Mouse (Mus musculus): Measurements from ENCODE around the gene Mapk10.

The Mapk10 gene

DNA sequence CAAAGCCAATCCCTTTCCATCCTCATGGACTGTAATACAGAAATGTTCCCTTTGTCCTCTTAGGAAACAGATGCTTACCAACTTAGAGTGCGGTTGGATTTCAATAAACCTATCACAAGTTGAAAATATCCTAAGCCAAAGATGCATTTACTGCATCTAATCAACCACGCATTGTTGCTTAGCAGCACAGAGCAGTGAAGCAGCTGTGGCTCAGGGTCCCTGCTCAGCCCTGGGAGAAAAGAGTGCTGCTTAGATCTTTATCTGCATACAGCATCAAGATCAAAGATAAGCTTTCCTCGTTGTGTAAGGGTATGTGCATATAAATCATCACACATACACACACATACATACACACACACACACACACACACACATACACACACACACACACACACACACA, 190.2 kb downstream of the Mapk10 start:
- Histone ChIP-seq H3K9me3 (ENCODE audit: low read length) (no peaks in the 10 kb centered on the region), H3K4me3 (replicated peaks; ENCODE audit: low read length) (no peak overlapping the region), H3K27me3 (ENCODE audit: insufficient read depth, low read length) (no peaks in the 10 kb centered on the region), H3K4me1 (replicated peaks; ENCODE audit: low read depth, low read length) (no peaks in the 10 kb centered on the region), H3K36me3 (ENCODE audit: insufficient read depth, low read length) (no peaks in the 10 kb centered on the region)
- TF ChIP-seq POU5F1 (IDR thresholded peaks at IDR 0.05; ENCODE audit: borderline replicate concordance, low read length) (no peak), CTCF (conservative IDR thresholded peaks at IDR 0.05; ENCODE audit: low read length) (no peak), NANOG (IDR thresholded peaks at IDR 0.05; ENCODE audit: borderline replicate concordance, low read length) (no peak)

DNA sequence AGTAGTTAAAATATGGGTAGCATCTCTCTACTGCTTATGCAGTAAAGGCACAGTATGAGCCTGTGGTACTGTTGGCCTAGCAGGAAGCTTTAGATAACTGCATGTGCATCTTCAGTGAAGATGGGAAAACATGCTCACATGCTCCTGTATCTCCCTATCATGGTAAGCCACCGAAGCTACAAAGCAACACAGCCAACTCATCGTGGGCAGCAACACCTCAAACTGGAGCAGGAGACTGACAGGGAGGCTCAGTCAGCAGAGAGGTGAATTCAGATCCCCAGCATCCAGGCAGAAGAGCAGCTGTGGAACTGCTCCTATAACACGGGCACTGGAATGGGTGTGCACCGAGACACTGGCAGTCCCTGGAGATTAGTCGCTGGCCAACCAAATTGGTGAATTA, 191.0 kb downstream of the Mapk10 start:
- no peaks in the 10 kb centered on the region for H3K4me1 ChIP-seq (replicated peaks; ENCODE audit: low read depth, low read length)
- H3K27me3 ChIP-seq (ENCODE audit: insufficient read depth, low read length) = no peaks in the 10 kb centered on the region
- no peaks in the 10 kb centered on the region for H3K9me3 ChIP-seq (ENCODE audit: low read length)
- no peak overlapping the region for H3K4me3 ChIP-seq (replicated peaks; ENCODE audit: low read length)
- TF ChIP-seq CTCF (conservative IDR thresholded peaks at IDR 0.05; ENCODE audit: low read length) = no peak
- no peak for TF ChIP-seq NANOG (IDR thresholded peaks at IDR 0.05; ENCODE audit: borderline replicate concordance, low read length)
- TF ChIP-seq POU5F1 (IDR thresholded peaks at IDR 0.05; ENCODE audit: borderline replicate concordance, low read length) = no peak
- no peaks in the 10 kb centered on the region for H3K36me3 ChIP-seq (ENCODE audit: insufficient read depth, low read length)

DNA sequence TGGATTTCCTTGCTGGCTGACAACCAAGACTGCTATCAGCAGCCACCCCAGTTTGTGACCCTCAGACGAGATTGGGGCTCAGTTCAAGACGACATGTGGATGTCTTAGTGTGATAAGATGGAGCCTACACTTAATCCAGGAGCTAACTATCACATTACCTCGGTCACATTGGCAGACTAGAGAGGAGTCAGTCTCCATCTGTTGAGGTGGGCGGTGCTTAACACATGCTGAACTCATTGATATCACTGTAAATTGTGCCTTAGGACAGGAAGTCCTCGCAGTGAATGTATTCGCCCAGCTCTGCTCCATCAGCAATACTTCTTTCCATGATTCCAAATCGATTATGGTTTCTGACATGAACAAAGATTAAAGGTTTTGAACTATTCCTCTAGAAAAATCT, 193.5 kb downstream of the Mapk10 start:
- Histone ChIP-seq H3K4me3 (replicated peaks; ENCODE audit: low read length) (no peak overlapping the region), H3K27me3 (ENCODE audit: insufficient read depth, low read length) (no peaks in the 10 kb centered on the region), H3K9me3 (ENCODE audit: low read length) (no peaks in the 10 kb centered on the region), H3K36me3 (ENCODE audit: insufficient read depth, low read length) (no peaks in the 10 kb centered on the region), H3K4me1 (replicated peaks; ENCODE audit: low read depth, low read length) (no peaks in the 10 kb centered on the region)
- TF ChIP-seq NANOG (IDR thresholded peaks at IDR 0.05; ENCODE audit: borderline replicate concordance, low read length) (no peak), CTCF (conservative IDR thresholded peaks at IDR 0.05; ENCODE audit: low read length) (no peak), POU5F1 (IDR thresholded peaks at IDR 0.05; ENCODE audit: borderline replicate concordance, low read length) (no peak)

DNA sequence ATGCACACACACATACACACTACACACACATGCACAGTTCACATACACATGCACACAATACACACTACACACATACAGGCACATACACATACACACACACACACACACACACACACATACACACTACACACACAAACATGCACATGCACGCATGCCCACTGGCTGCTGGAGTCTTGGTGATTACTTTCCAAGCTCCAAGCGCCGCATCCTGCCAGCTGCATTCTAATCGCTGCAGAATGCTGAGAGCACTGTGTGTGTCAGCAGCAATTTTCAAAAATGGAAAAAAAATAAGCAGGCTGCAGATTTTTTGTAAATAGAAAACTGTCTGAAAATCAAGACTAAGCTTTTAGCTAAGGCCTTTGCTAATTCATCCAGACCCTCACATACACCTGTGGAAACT, 196.8 kb downstream of the Mapk10 start:
- Histone ChIP-seq H3K9me3 (ENCODE audit: low read length) (no peaks in the 10 kb centered on the region), H3K36me3 (ENCODE audit: insufficient read depth, low read length) (no peaks in the 10 kb centered on the region), H3K4me1 (replicated peaks; ENCODE audit: low read depth, low read length) (no peaks in the 10 kb centered on the region), H3K4me3 (replicated peaks; ENCODE audit: low read length) (no peak overlapping the region), H3K27me3 (ENCODE audit: insufficient read depth, low read length) (no peaks in the 10 kb centered on the region)
- TF ChIP-seq NANOG (IDR thresholded peaks at IDR 0.05; ENCODE audit: borderline replicate concordance, low read length) (no peak), POU5F1 (IDR thresholded peaks at IDR 0.05; ENCODE audit: borderline replicate concordance, low read length) (no peak), CTCF (conservative IDR thresholded peaks at IDR 0.05; ENCODE audit: low read length) (no peak)

DNA sequence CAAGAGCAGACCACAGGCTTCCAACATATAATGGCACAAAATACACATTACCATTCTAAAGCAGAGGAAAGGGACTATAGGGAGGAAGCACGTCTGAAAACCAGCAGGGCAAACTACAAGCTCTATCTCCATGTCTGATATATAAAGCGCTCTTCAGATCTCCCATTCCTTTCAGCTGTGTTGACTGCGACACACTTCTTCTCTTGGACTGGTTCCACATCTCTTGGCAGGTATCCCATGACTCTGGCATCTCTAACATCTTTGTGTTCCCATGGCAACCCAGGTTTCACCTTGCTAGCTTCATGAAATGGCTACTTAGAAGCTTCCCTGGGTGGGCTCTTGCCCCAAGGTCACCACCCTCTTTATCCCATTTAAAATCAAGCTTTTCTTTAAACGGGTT, 202.2 kb downstream of the Mapk10 start:
- Histone ChIP-seq H3K36me3 (ENCODE audit: insufficient read depth, low read length) (no peaks in the 10 kb centered on the region), H3K9me3 (ENCODE audit: low read length) (no peaks in the 10 kb centered on the region), H3K4me3 (replicated peaks; ENCODE audit: low read length) (no peak overlapping the region), H3K27me3 (ENCODE audit: insufficient read depth, low read length) (no peaks in the 10 kb centered on the region), H3K4me1 (replicated peaks; ENCODE audit: low read depth, low read length) (no peaks in the 10 kb centered on the region)
- TF ChIP-seq NANOG (IDR thresholded peaks at IDR 0.05; ENCODE audit: borderline replicate concordance, low read length) (no peak), CTCF (conservative IDR thresholded peaks at IDR 0.05; ENCODE audit: low read length) (no peak), POU5F1 (IDR thresholded peaks at IDR 0.05; ENCODE audit: borderline replicate concordance, low read length) (no peak)

DNA sequence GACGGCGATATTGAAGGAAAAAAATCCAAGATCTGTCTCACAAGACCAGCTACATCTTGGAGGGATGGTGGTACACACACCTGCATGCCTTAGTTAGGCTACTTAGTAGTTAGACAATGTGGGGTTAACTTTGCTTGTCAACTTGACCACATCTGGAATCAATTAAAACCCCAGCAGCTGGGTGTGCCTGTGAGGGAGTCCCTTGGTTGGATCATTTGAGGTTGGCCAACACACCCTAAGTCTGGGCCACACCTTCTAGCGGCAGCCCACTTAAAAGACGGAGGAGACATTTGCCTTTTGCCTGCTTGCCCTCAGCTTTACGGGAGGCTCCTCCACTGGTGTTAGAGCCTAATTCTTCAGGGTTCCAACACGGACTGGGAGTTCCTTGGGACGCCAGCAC, 209.0 kb downstream of the Mapk10 start:
- Histone ChIP-seq H3K4me3 (replicated peaks; ENCODE audit: low read length) (no peak overlapping the region), H3K27me3 (ENCODE audit: insufficient read depth, low read length) (no peaks in the 10 kb centered on the region), H3K9me3 (ENCODE audit: low read length) (no peaks in the 10 kb centered on the region), H3K4me1 (replicated peaks; ENCODE audit: low read depth, low read length) (no peaks in the 10 kb centered on the region), H3K36me3 (ENCODE audit: insufficient read depth, low read length) (no peaks in the 10 kb centered on the region)
- no peak for TF ChIP-seq NANOG (IDR thresholded peaks at IDR 0.05; ENCODE audit: borderline replicate concordance, low read length)
- no peak for TF ChIP-seq CTCF (conservative IDR thresholded peaks at IDR 0.05; ENCODE audit: low read length)
- no peak for TF ChIP-seq POU5F1 (IDR thresholded peaks at IDR 0.05; ENCODE audit: borderline replicate concordance, low read length)

DNA sequence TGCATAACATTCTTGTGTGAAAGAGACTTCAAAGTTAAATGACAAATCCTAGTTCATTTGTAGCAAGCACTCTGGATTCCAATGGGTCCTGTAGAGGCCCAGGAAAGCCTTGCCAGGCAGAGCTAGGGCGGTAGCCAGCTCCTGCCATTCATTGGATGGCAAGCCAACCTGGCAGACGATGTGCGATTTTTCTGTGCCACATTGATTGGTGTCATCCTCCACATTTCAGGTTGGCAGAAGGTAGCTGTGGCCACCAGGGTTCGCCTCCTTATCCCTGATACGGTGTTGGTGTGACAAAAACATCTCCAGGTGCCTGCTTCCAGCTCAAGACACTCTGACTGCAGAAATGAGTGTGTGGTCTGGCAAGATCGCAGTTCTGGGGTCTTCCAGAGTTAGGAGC, 210.6 kb downstream of the Mapk10 start:
- no peaks in the 10 kb centered on the region for H3K4me1 ChIP-seq (replicated peaks; ENCODE audit: low read depth, low read length)
- TF ChIP-seq CTCF (conservative IDR thresholded peaks at IDR 0.05; ENCODE audit: low read length) = no peak
- TF ChIP-seq NANOG (IDR thresholded peaks at IDR 0.05; ENCODE audit: borderline replicate concordance, low read length) = no peak
- no peak for TF ChIP-seq POU5F1 (IDR thresholded peaks at IDR 0.05; ENCODE audit: borderline replicate concordance, low read length)
- no peaks in the 10 kb centered on the region for H3K36me3 ChIP-seq (ENCODE audit: insufficient read depth, low read length)
- no peaks in the 10 kb centered on the region for H3K9me3 ChIP-seq (ENCODE audit: low read length)
- no peak overlapping the region for H3K4me3 ChIP-seq (replicated peaks; ENCODE audit: low read length)
- H3K27me3 ChIP-seq (ENCODE audit: insufficient read depth, low read length) = no peaks in the 10 kb centered on the region

DNA sequence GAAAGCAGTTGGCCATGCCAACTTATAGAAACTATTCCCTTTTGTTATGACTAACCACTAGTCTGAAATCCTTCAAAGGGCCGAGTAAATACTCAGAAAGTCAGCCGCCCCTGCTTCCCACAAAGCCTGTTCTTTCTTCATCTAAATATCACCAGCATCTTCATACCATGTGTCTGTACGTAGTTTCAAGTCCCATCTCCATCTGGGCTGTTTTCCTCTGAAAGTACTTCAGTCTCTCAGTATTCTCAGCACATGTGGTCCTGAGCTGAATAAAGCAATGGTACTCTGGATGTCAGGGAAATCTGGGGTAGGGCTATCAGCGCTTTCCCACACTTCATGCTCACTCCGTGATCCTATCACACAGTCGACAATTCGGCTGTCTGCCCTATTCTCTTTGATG, 212.6 kb downstream of the Mapk10 start:
- no peak overlapping the region for H3K4me3 ChIP-seq (replicated peaks; ENCODE audit: low read length)
- H3K27me3 ChIP-seq (ENCODE audit: insufficient read depth, low read length) = no peaks in the 10 kb centered on the region
- H3K9me3 ChIP-seq (ENCODE audit: low read length) = no peaks in the 10 kb centered on the region
- no peaks in the 10 kb centered on the region for H3K4me1 ChIP-seq (replicated peaks; ENCODE audit: low read depth, low read length)
- H3K36me3 ChIP-seq (ENCODE audit: insufficient read depth, low read length) = no peaks in the 10 kb centered on the region
- no peak for TF ChIP-seq CTCF (conservative IDR thresholded peaks at IDR 0.05; ENCODE audit: low read length)
- TF ChIP-seq POU5F1 (IDR thresholded peaks at IDR 0.05; ENCODE audit: borderline replicate concordance, low read length) = no peak
- no peak for TF ChIP-seq NANOG (IDR thresholded peaks at IDR 0.05; ENCODE audit: borderline replicate concordance, low read length)

DNA sequence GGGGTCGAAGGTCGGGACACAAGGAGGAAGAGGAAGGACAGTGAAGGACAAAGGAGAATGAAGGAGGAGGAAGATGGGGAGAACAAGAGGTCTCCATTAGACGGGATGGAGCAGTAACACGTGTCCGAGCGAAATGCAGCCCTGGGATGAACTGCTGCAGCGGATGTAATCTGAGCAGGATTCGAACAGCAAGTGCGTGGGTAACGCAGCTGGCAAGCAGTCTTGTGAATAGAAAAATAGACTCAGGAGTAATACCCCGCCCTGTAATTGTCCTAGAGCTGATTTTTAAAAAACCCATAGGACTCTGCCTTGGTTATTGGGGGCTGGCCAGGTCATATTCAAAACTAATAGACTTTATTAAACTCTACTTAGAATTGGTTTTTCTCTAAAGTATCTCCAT, 213.2 kb downstream of the Mapk10 start:
- Histone ChIP-seq H3K27me3 (ENCODE audit: insufficient read depth, low read length) (no peaks in the 10 kb centered on the region), H3K4me1 (replicated peaks; ENCODE audit: low read depth, low read length) (no peaks in the 10 kb centered on the region), H3K9me3 (ENCODE audit: low read length) (no peaks in the 10 kb centered on the region), H3K36me3 (ENCODE audit: insufficient read depth, low read length) (no peaks in the 10 kb centered on the region), H3K4me3 (replicated peaks; ENCODE audit: low read length) (no peak overlapping the region)
- TF ChIP-seq NANOG (IDR thresholded peaks at IDR 0.05; ENCODE audit: borderline replicate concordance, low read length) (no peak), CTCF (conservative IDR thresholded peaks at IDR 0.05; ENCODE audit: low read length) (no peak), POU5F1 (IDR thresholded peaks at IDR 0.05; ENCODE audit: borderline replicate concordance, low read length) (no peak)
